Mouse (Mus musculus) small intestine, adult 2 months (tissue): ENCODE results near the gene Ogfod2. TPM values are rescaled to one million over a fixed set of nuclear protein-coding genes. Genes with fewer than 3 reads are reported as not detected.

Source experiments
- H3K27ac ChIP-seq: fragments of 200-500 bp; 2 replicates; pipeline ENCODE4 v1.5.1; 2012; ENCODE audit warnings: low read depth, low read length, control low read depth, inconsistent platforms; ENCODE audit not compliant: insufficient read depth
- H3K27me3 ChIP-seq: fragments of 200-500 bp; 2 replicates; pipeline ENCODE4 v1.6.1; 2012; ENCODE audit warnings: mild to moderate bottlenecking, moderate library complexity, low read length, inconsistent platforms; ENCODE audit not compliant: control insufficient read depth, insufficient read depth
- H3K36me3 ChIP-seq: fragments of 200-500 bp; 2 replicates; pipeline ENCODE4 v1.6.1; 2012; ENCODE audit warnings: mild to moderate bottlenecking, low read length, control low read depth, inconsistent platforms; ENCODE audit not compliant: control insufficient read depth, insufficient read depth
- H3K4me1 ChIP-seq: fragments of 200-500 bp; 2 replicates; pipeline ENCODE4 v1.6.1; 2012; ENCODE audit warnings: low read length, inconsistent platforms, mixed read lengths; ENCODE audit not compliant: control insufficient read depth, insufficient read depth, insufficient read length
- H3K4me3 ChIP-seq: fragments of 200-500 bp; 2 replicates; pipeline ENCODE4 v1.5.1; 2012; ENCODE audit warnings: low read depth, mild to moderate bottlenecking, control low read depth, inconsistent platforms, low read length, moderate library complexity
- CTCF ChIP-seq: fragments of 200-500 bp; IDR thresholded peaks from 2 replicates; pipeline ENCODE4 v1.5.1; 2012; ENCODE audit warnings: low read depth, mild to moderate bottlenecking, control low read depth, inconsistent platforms, low read length, moderate library complexity, mixed read lengths; ENCODE audit not compliant: insufficient replicate concordance, insufficient read length; ENCODE audit errors: extremely low read depth
- POLR2A ChIP-seq: fragments of 200-500 bp; IDR thresholded peaks from 2 replicates; pipeline ENCODE4 v1.6.1; 2012; ENCODE audit warnings: low read depth, mild to moderate bottlenecking, control low read depth, inconsistent platforms, low read length, moderate library complexity
- WGBS: fragments of 180-500 bp; shearing (Covaris S2); methylation state at CpG from one replicate; pipeline ENCODE4 v1.1.7; 2018; 5-methylcytosine and 5-hydroxymethylcytosine counted together
- polyA plus RNA-seq: library from polyadenylated mRNA; depleted of rRNA; stranded (reverse); fragments of >200 nt; gene quantifications from 2 replicates; pipeline ENCODE4 v1.2.3, GENCODE M21; 2012; rRNA removed

The Ogfod2 gene
- polyA plus RNA-seq, 1 experiment: 48.7 TPM

- H3K4me1 ChIP-seq: no peaks in the 10 kb centered on the region
- H3K4me3 ChIP-seq: no peak overlapping the region
- no peaks in the 10 kb centered on the region for H3K36me3 ChIP-seq
- TF ChIP-seq POLR2A: no peak
- no peak for TF ChIP-seq CTCF
- WGBS: 90% methylated on average over 7 of the region's 7 CpGs
- H3K27ac ChIP-seq: no peak overlapping the region
- no peaks in the 10 kb centered on the region for H3K27me3 ChIP-seq
Measured at GRCm38 (mm10) chr5:124150895-124151294, 38.8 kb downstream of the Ogfod2 start.

- no peaks in the 10 kb centered on the region for H3K36me3 ChIP-seq
- TF ChIP-seq POLR2A (no peak), CTCF (no peak)
- 66% methylated on average over 4 of the region's 4 CpGs for WGBS
- H3K4me3 ChIP-seq: no peak overlapping the region
- H3K4me1 ChIP-seq: no peaks in the 10 kb centered on the region
- no peaks in the 10 kb centered on the region for H3K27me3 ChIP-seq
- H3K27ac ChIP-seq: no peak overlapping the region
Measured at GRCm38 (mm10) chr5:124152734-124153133, 40.6 kb downstream of the Ogfod2 start.

- WGBS: 74% methylated on average over 5 of the region's 5 CpGs
- no peaks in the 10 kb centered on the region for H3K27me3 ChIP-seq
- no peaks in the 10 kb centered on the region for H3K36me3 ChIP-seq
- H3K4me1 ChIP-seq: no peaks in the 10 kb centered on the region
- H3K27ac ChIP-seq: no peak overlapping the region
- no peak overlapping the region for H3K4me3 ChIP-seq
- TF ChIP-seq CTCF: no peak
- no peak for TF ChIP-seq POLR2A
Measured at GRCm38 (mm10) chr5:124155943-124156342, 43.8 kb downstream of the Ogfod2 start.

GRCm38 (mm10) chr5:124158305-124158704 is 46.2 kb downstream of the Ogfod2 start:
- H3K4me3 ChIP-seq: no peak overlapping the region
- H3K27ac ChIP-seq: no peak overlapping the region
- TF ChIP-seq POLR2A: no peak
- no peak for TF ChIP-seq CTCF
- 78% methylated on average over 4 of the region's 4 CpGs for WGBS
- H3K27me3 ChIP-seq: no peaks in the 10 kb centered on the region
- no peaks in the 10 kb centered on the region for H3K4me1 ChIP-seq
- H3K36me3 ChIP-seq: no peaks in the 10 kb centered on the region

GRCm38 (mm10) chr5:124159453-124159852 is 47.4 kb downstream of the Ogfod2 start:
- Histone ChIP-seq H3K27ac (no peak overlapping the region), H3K27me3 (no peaks in the 10 kb centered on the region), H3K4me1 (no peaks in the 10 kb centered on the region), H3K4me3 (no peak overlapping the region), H3K36me3 (no peaks in the 10 kb centered on the region)
- TF ChIP-seq POLR2A: no peak
- no peak for TF ChIP-seq CTCF
- 30% methylated on average over 7 of the region's 7 CpGs for WGBS

- TF ChIP-seq CTCF: no peak
- no peak overlapping the region for H3K4me3 ChIP-seq
- H3K36me3 ChIP-seq: no peaks in the 10 kb centered on the region
- H3K27me3 ChIP-seq: no peaks in the 10 kb centered on the region
- no peaks in the 10 kb centered on the region for H3K4me1 ChIP-seq
- WGBS: 73% methylated on average over 10 of the region's 10 CpGs
- no peak overlapping the region for H3K27ac ChIP-seq
Measured at GRCm38 (mm10) chr5:124161831-124162230, 49.7 kb downstream of the Ogfod2 start.

GRCm38 (mm10) chr5:124162577-124162976 is 50.5 kb downstream of the Ogfod2 start:
- no peaks in the 10 kb centered on the region for H3K4me1 ChIP-seq
- H3K36me3 ChIP-seq: no peaks in the 10 kb centered on the region
- H3K4me3 ChIP-seq: no peak overlapping the region
- no peak overlapping the region for H3K27ac ChIP-seq
- peak; percentile 26; the same call in 1 of the 2 replicates for TF ChIP-seq CTCF
- TF ChIP-seq POLR2A: no peak
- no peaks in the 10 kb centered on the region for H3K27me3 ChIP-seq
- WGBS: 75% methylated on average over 5 of the region's 5 CpGs

- H3K27me3 ChIP-seq: no peaks in the 10 kb centered on the region
- H3K27ac ChIP-seq: no peak overlapping the region
- 65% methylated on average over 11 of the region's 11 CpGs for WGBS
- no peak for TF ChIP-seq CTCF
- no peak for TF ChIP-seq POLR2A
- H3K4me3 ChIP-seq: no peak overlapping the region
- H3K4me1 ChIP-seq: no peaks in the 10 kb centered on the region
- no peaks in the 10 kb centered on the region for H3K36me3 ChIP-seq
Measured at GRCm38 (mm10) chr5:124163445-124163844, 51.3 kb downstream of the Ogfod2 start.

Other genes with a start within 250 kb of the Ogfod2 start
- gene Hcar2, start 246.8 kb upstream of the Ogfod2 start, polyA plus RNA-seq: 0.30 and 0.65 TPM in 2 replicates
- gene Hcar1, start 232.3 kb upstream of the Ogfod2 start, polyA plus RNA-seq: 1.2 and 3.9 TPM in 2 replicates
- gene Denr, start 205.1 kb upstream of the Ogfod2 start, polyA plus RNA-seq: 1.4 and 2.4 TPM in 2 replicates
- 0.44 TPM in 1 of 2 replicates, not detected in the other for gene Gm43518, start 184.9 kb upstream of the Ogfod2 start, polyA plus RNA-seq
- gene Ccdc62, start 181.6 kb upstream of the Ogfod2 start, polyA plus RNA-seq: 0.53 and 1.9 TPM in 2 replicates
- gene Hip1r, start 138.7 kb upstream of the Ogfod2 start, polyA plus RNA-seq: 30.3 and 40.9 TPM in 2 replicates
- 35.9 and 55.6 TPM in 2 replicates for gene Vps37b, start 80.0 kb upstream of the Ogfod2 start, polyA plus RNA-seq
- gene Abcb9, start 16.5 kb upstream of the Ogfod2 start, polyA plus RNA-seq: 11.9 and 21.2 TPM in 2 replicates
- gene Arl6ip4, start 3.8 kb downstream of the Ogfod2 start, polyA plus RNA-seq: 12.7 and 19.6 TPM in 2 replicates
- gene Pitpnm2, start 137.5 kb downstream of the Ogfod2 start, polyA plus RNA-seq: 19.5 and 19.6 TPM in 2 replicates
- gene Mphosph9, start 215.7 kb downstream of the Ogfod2 start, polyA plus RNA-seq: 0.76 and 1.4 TPM in 2 replicates
- gene 2810006K23Rik, start 215.8 kb downstream of the Ogfod2 start, polyA plus RNA-seq: 1.5 and 1.9 TPM in 2 replicates